Mouse (Mus musculus) embryonic facial prominence, embryonic 14.5 days (tissue): ENCODE results near the gene Armc12. TPM values are rescaled to one million over a fixed set of nuclear protein-coding genes. Genes with fewer than 3 reads are reported as not detected.

Source experiments
- ATAC-seq: fragments of 200-750 bp; cut with Nextera tagmentation; 2 replicates; pipeline ENCODE4 v1.8.0; 2017; ENCODE audit warnings: low read depth, moderate number of reproducible peaks, moderate TSS enrichment
- DNase-seq: peaks from one replicate; pipeline ENCODE4 v3.0.0-alpha.2; 2015; ENCODE audit warnings: low spot score
- H3K27ac ChIP-seq: fragments of 300-500 bp; sonication (generic); replicated peaks from 2 replicates; pipeline ENCODE4 v1.5.1; 2014; ENCODE audit warnings: low read depth, mild to moderate bottlenecking, low read length, moderate library complexity
- H3K27me3 ChIP-seq: fragments of 300-500 bp; sonication (generic); replicated peaks from 2 replicates; pipeline ENCODE4 v1.6.1; 2014; ENCODE audit warnings: low read length; ENCODE audit not compliant: control insufficient read depth, insufficient read depth
- H3K36me3 ChIP-seq: fragments of 300-500 bp; sonication (generic); 2 replicates; pipeline ENCODE4 v1.6.1; 2014; ENCODE audit warnings: low read length, mixed read lengths; ENCODE audit not compliant: control insufficient read depth, insufficient read depth
- H3K4me1 ChIP-seq: fragments of 300-500 bp; sonication (generic); 2 replicates; pipeline ENCODE4 v1.6.1; 2014; ENCODE audit warnings: antibody characterized with exemption, low read length; ENCODE audit not compliant: control insufficient read depth, insufficient read depth
- H3K4me2 ChIP-seq: fragments of 300-500 bp; sonication (generic); 2 replicates; pipeline ENCODE4 v1.6.1; 2014; ENCODE audit warnings: low read depth, mild to moderate bottlenecking, low read length, moderate library complexity, mixed read lengths
- H3K4me3 ChIP-seq: fragments of 300-500 bp; sonication (generic); 2 replicates; pipeline ENCODE4 v1.5.1; 2014; ENCODE audit warnings: low read depth, mild to moderate bottlenecking, low read length
- H3K9ac ChIP-seq: fragments of 300-500 bp; sonication (generic); 2 replicates; pipeline ENCODE4 v1.6.1; 2014; ENCODE audit warnings: low read depth, mild to moderate bottlenecking, low read length, moderate library complexity, mixed read lengths
- H3K9me3 ChIP-seq: fragments of 300-500 bp; sonication (generic); 2 replicates; pipeline ENCODE4 v1.6.1; 2016; ENCODE audit warnings: low read length; ENCODE audit not compliant: control insufficient read depth
- WGBS: fragments of 180-500 bp; shearing (Covaris S2); extraction: QIAGEN DNeasy Blood & Tissue Kit; methylation state at CpG from one replicate; pipeline ENCODE4 v1.1.7; 2014; 5-methylcytosine and 5-hydroxymethylcytosine counted together
- microRNA-seq: library from miRNA; unstranded; fragments of <30 nt; microRNA quantifications from one replicate; pipeline ENCODE4, GENCODE M21; 2016; ENCODE audit warnings: borderline number of aligned reads
- polyA plus RNA-seq: library from polyadenylated mRNA; unstranded; fragments of >200 nt; fragmentation: Nextera tagmentation; extraction: Ambion mirVana; gene quantifications from 2 replicates; pipeline ENCODE4 v1.2.1, GENCODE M21; 2014

Gene Armc12
- polyA plus RNA-seq, 1 experiment from 2014 or later, result not detected

- H3K9ac ChIP-seq, result no peak within 1 kb of the TSS
- H3K4me2 ChIP-seq, result peak within 1 kb of the TSS; percentile 53
- H3K36me3 ChIP-seq, result no peaks in the 10 kb centered on the region
- ATAC-seq (peak; percentile 82), DNase-seq (peak; percentile 58)
- no peaks in the 10 kb centered on the region for H3K9me3 ChIP-seq
- peak within 1 kb of the TSS; percentile 26 for H3K4me3 ChIP-seq
- H3K27ac ChIP-seq, result no peak within 1 kb of the TSS
- peaks cover 8% of the 10 kb centered on the region; the same call in 1 of the 2 replicates for H3K4me1 ChIP-seq
- 29% methylated on average over 27 of the region's 50 CpGs for WGBS
- H3K27me3 ChIP-seq, result no peaks in the 10 kb centered on the region
These were observed 44.9 kb downstream of the Armc12 start, which contains the start of gene Lhfpl5 for GRCm38 (mm10) chr17:28575244-28576125. Gene Lhfpl5, plus strand, starts transcription at chr17:28575641.

- Histone ChIP-seq H3K9me3 (no peaks in the 10 kb centered on the region), H3K4me1 (peaks cover 6% of the 10 kb centered on the region; the same call in 1 of the 2 replicates), H3K27me3 (no peaks in the 10 kb centered on the region), H3K36me3 (no peaks in the 10 kb centered on the region), H3K9ac (no peak overlapping the region), H3K4me2 (no peak overlapping the region), H3K27ac (no peak overlapping the region), H3K4me3 (no peak overlapping the region)
- DNase-seq (peak; percentile 84), ATAC-seq (no peak)
- 1% methylated on average over 8 of the region's 9 CpGs for WGBS
These were observed 49.8 kb downstream of the Armc12 start for GRCm38 (mm10) chr17:28580396-28580795.

- Histone ChIP-seq H3K9ac (no peak overlapping the region), H3K4me2 (no peak overlapping the region), H3K9me3 (no peaks in the 10 kb centered on the region), H3K4me3 (no peak overlapping the region), H3K4me1 (no peaks in the 10 kb centered on the region), H3K27ac (no peak overlapping the region), H3K27me3 (no peaks in the 10 kb centered on the region), H3K36me3 (no peaks in the 10 kb centered on the region)
- no peak for ATAC-seq
- 48% methylated on average over 2 of the region's 2 CpGs for WGBS
- DNase-seq, result no peak
These were observed 50.5 kb downstream of the Armc12 start for GRCm38 (mm10) chr17:28581056-28581455.

DNA sequence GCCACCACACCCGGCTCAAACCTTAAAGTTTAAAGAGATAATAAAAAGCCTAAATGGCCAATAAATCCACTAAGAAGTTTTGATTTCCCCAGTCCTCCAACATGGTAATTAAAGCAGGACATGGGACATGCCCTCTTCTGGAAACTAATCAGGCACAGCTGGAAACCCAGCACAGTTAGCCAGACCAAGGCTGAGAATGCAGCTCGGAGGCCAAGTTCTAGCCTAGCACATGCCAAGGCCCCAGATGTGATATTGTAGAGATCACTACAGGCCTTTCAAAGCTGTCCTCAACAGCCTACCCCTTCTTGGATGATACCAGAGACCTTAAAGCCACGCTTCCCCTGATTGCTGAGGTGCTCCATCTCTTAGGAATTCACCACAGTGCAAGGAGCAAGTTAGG is 55.9 kb downstream of the Armc12 start:
- no peaks in the 10 kb centered on the region for H3K9me3 ChIP-seq
- no peak overlapping the region for H3K4me2 ChIP-seq
- H3K9ac ChIP-seq, result no peak overlapping the region
- H3K4me3 ChIP-seq, result no peak overlapping the region
- no peaks in the 10 kb centered on the region for H3K4me1 ChIP-seq
- DNase-seq (no peak), ATAC-seq (no peak)
- no peak overlapping the region for H3K27ac ChIP-seq
- WGBS, result 65% methylated on average over 3 of the region's 3 CpGs
- H3K27me3 ChIP-seq, result no peaks in the 10 kb centered on the region
- peaks cover 45% of the 10 kb centered on the region for H3K36me3 ChIP-seq

DNA sequence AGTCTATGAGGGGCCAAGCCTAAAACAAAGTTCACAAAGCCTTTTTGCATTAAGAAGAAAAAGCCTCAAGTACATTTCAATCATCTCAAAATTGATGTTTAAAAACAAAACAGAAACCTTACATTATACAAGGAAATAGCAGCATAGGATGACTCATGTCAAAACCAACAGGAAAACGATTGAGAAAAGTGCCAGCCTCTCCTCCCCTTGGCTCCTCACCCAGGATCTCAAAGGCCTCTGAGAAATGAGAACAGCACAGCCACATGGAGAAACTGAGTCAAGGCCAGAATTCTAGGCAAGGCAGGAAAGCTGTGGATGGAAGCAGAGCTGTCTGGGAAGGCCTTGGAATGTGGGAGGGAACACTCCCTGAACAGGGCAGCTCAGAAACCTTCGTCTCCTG is 58.0 kb downstream of the Armc12 start:
- no peak overlapping the region for H3K27ac ChIP-seq
- H3K27me3 ChIP-seq, result no peaks in the 10 kb centered on the region
- DNase-seq (no peak), ATAC-seq (no peak)
- H3K4me3 ChIP-seq, result no peak overlapping the region
- WGBS, result 87% methylated on average over 2 of the region's 2 CpGs
- no peak overlapping the region for H3K4me2 ChIP-seq
- no peaks in the 10 kb centered on the region for H3K9me3 ChIP-seq
- H3K36me3 ChIP-seq, result peaks cover 66% of the 10 kb centered on the region
- H3K9ac ChIP-seq, result no peak overlapping the region
- H3K4me1 ChIP-seq, result no peaks in the 10 kb centered on the region

Small RNAs within 50 kb of the gene (microRNA-seq; reads per million reads assigned to microRNA genes)
- gene Gm25195, result not detected
- gene Mir6969, result not detected

Other genes with a start within 250 kb of the Armc12 start
- 26.1 and 30.6 TPM in 2 replicates for gene Fance, start 217.3 kb upstream of the Armc12 start, polyA plus RNA-seq
- gene Rpl10a, start 202.3 kb upstream of the Armc12 start, polyA plus RNA-seq, result 800 and 852 TPM in 2 replicates
- 11.3 and 12.0 TPM in 2 replicates for gene Tead3, start 180.0 kb upstream of the Armc12 start, polyA plus RNA-seq
- 3.9 and 6.0 TPM in 2 replicates for gene Tulp1, start 165.6 kb upstream of the Armc12 start, polyA plus RNA-seq
- gene Fkbp5, start 13.3 kb upstream of the Armc12 start, polyA plus RNA-seq, result 8.4 and 11.7 TPM in 2 replicates
- not detected in 2 replicates for gene Clpsl2, start 18.6 kb downstream of the Armc12 start, polyA plus RNA-seq
- gene Clps, start 30.0 kb downstream of the Armc12 start, polyA plus RNA-seq, result not detected in 2 replicates
- gene Lhfpl5, start 44.8 kb downstream of the Armc12 start, polyA plus RNA-seq, result 0.31 and 0.70 TPM in 2 replicates
- 89.1 and 92.4 TPM in 2 replicates for gene Srpk1, start 91.9 kb downstream of the Armc12 start, polyA plus RNA-seq
- gene Slc26a8, start 159.4 kb downstream of the Armc12 start, polyA plus RNA-seq, result 0.58 and 0.90 TPM in 2 replicates
- gene Mapk14, start 160.5 kb downstream of the Armc12 start, polyA plus RNA-seq, result 51.8 and 52.8 TPM in 2 replicates
- gene AC170998.1, start 195.3 kb downstream of the Armc12 start, polyA plus RNA-seq, result 1.5 and 2.1 TPM in 2 replicates
- gene Mapk13, start 238.5 kb downstream of the Armc12 start, polyA plus RNA-seq, result 31.8 and 33.5 TPM in 2 replicates